Mouse (Mus musculus) heart, embryonic 15.5 days (tissue): ENCODE results near the gene Mpz. TPM values are rescaled to one million over a fixed set of nuclear protein-coding genes. Genes with fewer than 3 reads are reported as not detected.
"Not testable (repeated sequence)": the region's sequence is repeated elsewhere in the genome, so short reads cannot be mapped to it uniquely, and the experiment has no call there.

Source experiments
- ATAC-seq: fragments of 200-750 bp; cut with Nextera tagmentation; replicated peaks from 2 replicates; pipeline ENCODE4 v1.8.0; 2017; ENCODE audit warnings: low read depth, moderate TSS enrichment; ENCODE audit not compliant: insufficient number of reproducible peaks, insufficient read depth, low FRiP score
- H3K27ac ChIP-seq: fragments of 300-500 bp; sonication (generic); 2 replicates; pipeline ENCODE4 v1.5.1; 2015; ENCODE audit warnings: mild to moderate bottlenecking, inconsistent platforms
- H3K27me3 ChIP-seq: fragments of 300-500 bp; sonication (generic); 2 replicates; pipeline ENCODE4 v1.6.1; 2015; ENCODE audit warnings: inconsistent platforms
- H3K36me3 ChIP-seq: fragments of 300-500 bp; sonication (generic); 2 replicates; pipeline ENCODE4 v1.6.1; 2015; ENCODE audit warnings: mild to moderate bottlenecking, inconsistent platforms
- H3K4me1 ChIP-seq: fragments of 300-500 bp; sonication (generic); replicated peaks from 2 replicates; pipeline ENCODE4 v1.6.1; 2015; ENCODE audit warnings: inconsistent platforms
- H3K4me2 ChIP-seq: fragments of 300-500 bp; sonication (generic); 2 replicates; pipeline ENCODE4 v1.6.1; 2015; ENCODE audit warnings: inconsistent platforms, mild to moderate bottlenecking, moderate library complexity
- H3K4me3 ChIP-seq: fragments of 300-500 bp; sonication (generic); 2 replicates; pipeline ENCODE4 v1.5.1; 2015; ENCODE audit warnings: mild to moderate bottlenecking, inconsistent platforms
- H3K9ac ChIP-seq: fragments of 300-500 bp; sonication (generic); 2 replicates; pipeline ENCODE4 v1.6.1; 2015; ENCODE audit warnings: mild to moderate bottlenecking, inconsistent platforms
- H3K9me3 ChIP-seq: fragments of 300-500 bp; sonication (generic); replicated peaks from 2 replicates; pipeline ENCODE4 v1.6.1; 2016; ENCODE audit warnings: inconsistent platforms
- WGBS: fragments of 180-500 bp; shearing (Covaris S2); methylation state at CpG from one replicate; pipeline ENCODE4 v1.1.7; 2015; ENCODE audit warnings: mixed read lengths; 5-methylcytosine and 5-hydroxymethylcytosine counted together
- polyA plus RNA-seq: library from polyadenylated mRNA; unstranded; fragments of >200 nt; fragmentation: Nextera tagmentation; extraction: Ambion mirVana; gene quantifications from 2 replicates; pipeline ENCODE4 v1.2.1, GENCODE M21; 2015

Mpz gene
- polyA plus RNA-seq, 1 experiment from 2014 or later, result 0.63 TPM

DNA sequence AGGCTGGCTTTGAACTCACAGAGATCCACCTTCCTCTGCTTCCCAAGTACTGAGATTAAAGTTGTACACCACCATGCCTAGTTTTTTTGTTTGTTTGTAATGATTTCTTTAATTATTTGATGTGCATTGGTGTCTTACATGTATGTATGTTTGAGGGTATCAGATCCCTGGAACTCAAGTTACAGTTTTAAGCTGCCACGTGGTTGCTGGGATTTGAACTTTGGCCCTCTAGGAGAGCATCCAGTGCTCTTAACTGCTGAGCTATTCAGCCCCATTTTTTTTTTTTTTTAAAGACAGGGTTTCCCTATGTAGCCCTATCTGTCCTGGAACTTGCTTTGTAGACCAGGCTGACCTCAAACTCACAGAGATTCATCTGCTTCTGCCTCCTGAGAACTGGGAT lies 19.5 kb upstream of the Mpz start:
- Histone ChIP-seq H3K4me2 (no peak overlapping the region), H3K9me3 (no peaks in the 10 kb centered on the region), H3K27me3 (no peaks in the 10 kb centered on the region), H3K27ac (no peak overlapping the region), H3K4me3 (no peak overlapping the region), H3K36me3 (peaks cover 78% of the 10 kb centered on the region), H3K4me1 (no peaks in the 10 kb centered on the region), H3K9ac (no peak overlapping the region)
- ATAC-seq, result no peak
- 83% methylated on average over 1 of the region's 1 CpGs for WGBS

GRCm38 (mm10) chr1:171135600-171135999 lies 14.9 kb upstream of the Mpz start:
- Histone ChIP-seq H3K4me2 (no peak overlapping the region), H3K9me3 (no peaks in the 10 kb centered on the region), H3K27ac (no peak overlapping the region), H3K36me3 (peaks cover 83% of the 10 kb centered on the region), H3K4me1 (no peaks in the 10 kb centered on the region), H3K4me3 (no peak overlapping the region), H3K9ac (no peak overlapping the region), H3K27me3 (no peaks in the 10 kb centered on the region)
- ATAC-seq, result no peak
- 96% methylated on average over 2 of the region's 2 CpGs for WGBS

GRCm38 (mm10) chr1:171137486-171138155 lies 12.9 kb upstream of the Mpz start:
- H3K4me3 ChIP-seq, H3K27ac ChIP-seq, H3K4me2 ChIP-seq, H3K9ac ChIP-seq, H3K4me1 ChIP-seq, ATAC-seq, H3K9me3 ChIP-seq, H3K27me3 ChIP-seq: not testable (repeated sequence)
- WGBS, result 93% methylated on average over 8 of the region's 8 CpGs
- peaks cover 89% of the 10 kb centered on the region for H3K36me3 ChIP-seq

GRCm38 (mm10) chr1:171142981-171143380 lies 7.5 kb upstream of the Mpz start:
- not testable (repeated sequence) for H3K4me3 ChIP-seq, H3K27ac ChIP-seq, H3K4me1 ChIP-seq, H3K4me2 ChIP-seq, H3K9me3 ChIP-seq, H3K27me3 ChIP-seq, ATAC-seq, H3K9ac ChIP-seq
- H3K36me3 ChIP-seq, result peaks cover 64% of the 10 kb centered on the region
- 78% methylated on average over 10 of the region's 11 CpGs for WGBS

- ATAC-seq, result no peak; the same call in 1 of the 2 replicates
- Histone ChIP-seq H3K27me3 (0 out of 2 replicates have a peak, but pooled peaks cover 5% of the 10 kb centered on the region), H3K4me1 (peaks cover 25% of the 10 kb centered on the region), H3K36me3 (0 out of 2 replicates have a peak, but pooled peaks cover 2% of the 10 kb centered on the region), H3K9me3 (no peaks in the 10 kb centered on the region), H3K4me3 (peak overlapping the region; percentile 85), H3K4me2 (peak overlapping the region; percentile 70), H3K27ac (peak overlapping the region; percentile 91), H3K9ac (peak overlapping the region; percentile 56)
- WGBS, result 3% methylated on average over 18 of the region's 18 CpGs
Measured at GRCm38 (mm10) chr1:171150838-171151391, 404 bp downstream of the Mpz start.

DNA sequence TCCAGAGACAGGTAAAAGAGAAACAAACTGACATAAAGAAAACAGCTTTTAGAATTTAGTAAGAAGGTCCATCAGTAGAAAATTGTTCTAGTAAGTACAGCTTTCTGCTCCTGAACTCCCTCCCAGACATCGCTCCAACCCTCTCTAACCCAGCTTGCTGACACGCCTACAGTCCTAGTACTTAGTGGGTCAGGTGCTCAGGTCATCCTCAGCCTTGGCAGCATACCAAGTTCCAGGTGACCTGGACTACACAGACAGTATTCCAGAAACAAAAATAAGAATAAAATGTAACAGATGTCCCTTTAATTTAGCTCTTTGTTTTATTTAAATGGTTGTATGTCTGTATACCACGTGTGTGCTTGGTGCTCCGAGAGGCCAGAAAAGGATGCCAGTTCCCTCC lies 1.5 kb downstream of the Mpz start:
- no peaks in the 10 kb centered on the region for H3K9me3 ChIP-seq
- no peak overlapping the region for H3K27ac ChIP-seq
- no peak overlapping the region for H3K4me2 ChIP-seq
- H3K36me3 ChIP-seq, result no peaks in the 10 kb centered on the region
- 87% methylated on average over 4 of the region's 4 CpGs for WGBS
- no peak for ATAC-seq
- H3K27me3 ChIP-seq, result 0 out of 2 replicates have a peak, but pooled peaks cover 12% of the 10 kb centered on the region
- H3K4me1 ChIP-seq, result peaks cover 25% of the 10 kb centered on the region
- H3K9ac ChIP-seq, result no peak overlapping the region
- no peak overlapping the region for H3K4me3 ChIP-seq

- no peak overlapping the region for H3K27ac ChIP-seq
- no peaks in the 10 kb centered on the region for H3K36me3 ChIP-seq
- WGBS, result 60% methylated on average over 3 of the region's 3 CpGs
- peaks cover 11% of the 10 kb centered on the region for H3K4me1 ChIP-seq
- peaks cover 31% of the 10 kb centered on the region for H3K27me3 ChIP-seq
- no peak for ATAC-seq
- H3K9me3 ChIP-seq, result no peaks in the 10 kb centered on the region
- no peak overlapping the region for H3K4me3 ChIP-seq
- H3K9ac ChIP-seq, result no peak overlapping the region
- H3K4me2 ChIP-seq, result no peak overlapping the region
Measured at GRCm38 (mm10) chr1:171156644-171157043, 6.1 kb downstream of the Mpz start.

DNA sequence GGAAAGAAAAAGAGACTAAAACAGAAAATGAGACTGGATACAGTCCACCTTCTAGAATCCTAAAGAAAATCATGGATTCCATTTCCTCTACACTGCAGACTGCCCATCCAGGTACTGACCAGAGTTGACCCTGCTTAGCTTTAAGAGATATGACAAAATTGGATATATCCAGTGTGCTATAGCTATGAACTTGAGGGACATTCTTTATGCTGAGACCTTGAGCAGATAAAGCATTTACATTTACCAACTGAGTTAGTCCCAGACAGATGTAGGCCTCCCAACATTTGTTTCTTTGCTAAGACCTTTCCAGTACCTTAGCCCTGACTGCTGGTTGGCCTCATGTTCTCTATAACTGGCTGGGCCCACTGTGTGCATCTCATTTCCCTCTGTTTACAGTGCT lies 7.5 kb downstream of the Mpz start:
- Histone ChIP-seq H3K27ac (no peak overlapping the region), H3K4me3 (no peak overlapping the region), H3K9ac (no peak overlapping the region), H3K9me3 (no peaks in the 10 kb centered on the region), H3K4me1 (peaks cover 11% of the 10 kb centered on the region), H3K4me2 (no peak overlapping the region), H3K36me3 (no peaks in the 10 kb centered on the region), H3K27me3 (peaks cover 31% of the 10 kb centered on the region)
- ATAC-seq, result no peak

- Histone ChIP-seq H3K36me3 (no peaks in the 10 kb centered on the region), H3K9ac (peak overlapping the region; percentile 31; the same call in 1 of the 2 replicates), H3K27ac (no peak overlapping the region), H3K4me3 (peak overlapping the region; percentile 27), H3K4me1 (peaks cover 11% of the 10 kb centered on the region), H3K27me3 (peaks cover 31% of the 10 kb centered on the region), H3K9me3 (no peaks in the 10 kb centered on the region), H3K4me2 (peak overlapping the region; percentile 60)
- 0 out of 2 replicates have a peak, but pooled peaks have one; percentile 21 for ATAC-seq
- 5% methylated on average over 15 of the region's 15 CpGs for WGBS
Measured at GRCm38 (mm10) chr1:171159485-171159975, 9.0 kb downstream of the Mpz start.

DNA sequence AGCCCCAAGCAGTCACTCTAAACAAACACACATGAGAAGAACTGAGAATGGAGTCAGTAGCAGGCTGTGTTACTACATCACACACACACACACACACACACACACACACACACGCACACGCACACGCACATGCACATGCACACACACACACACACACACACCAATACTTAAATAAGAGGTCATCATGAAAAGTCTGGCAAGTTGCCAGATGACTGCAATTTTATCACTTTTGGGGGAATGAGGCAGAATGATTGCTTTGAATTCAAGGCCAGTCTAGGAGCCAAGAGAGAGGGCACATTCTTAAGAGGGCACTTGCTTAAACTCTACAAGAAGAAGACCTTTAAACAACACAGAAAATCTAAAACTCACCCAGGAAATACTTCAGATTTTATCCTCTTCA lies 12.0 kb downstream of the Mpz start:
- Histone ChIP-seq H3K9me3 (no peaks in the 10 kb centered on the region), H3K9ac (no peak overlapping the region), H3K27ac (no peak overlapping the region), H3K4me2 (no peak overlapping the region), H3K36me3 (no peaks in the 10 kb centered on the region), H3K4me3 (no peak overlapping the region), H3K27me3 (peaks cover 19% of the 10 kb centered on the region), H3K4me1 (peaks cover 11% of the 10 kb centered on the region)
- 83% methylated on average over 3 of the region's 3 CpGs for WGBS
- ATAC-seq, result no peak

DNA sequence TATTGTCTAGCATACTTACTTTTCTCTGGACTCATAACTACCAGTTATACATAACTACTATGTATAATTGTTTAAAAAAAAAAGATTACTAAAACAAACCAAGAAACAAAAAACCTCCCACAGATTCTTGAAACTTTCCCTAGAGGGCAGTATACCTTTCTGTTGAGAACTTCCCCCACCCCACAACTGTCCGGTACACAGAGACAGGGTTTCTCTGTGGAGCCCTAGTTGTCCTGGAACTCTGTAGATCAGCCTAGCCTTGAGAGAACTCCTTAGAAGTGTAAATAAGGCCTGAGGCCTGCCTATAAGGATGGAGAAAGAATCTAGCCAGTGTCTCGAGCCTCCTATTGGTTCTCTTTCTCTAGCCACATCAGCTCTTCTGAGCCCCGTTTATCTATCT lies 13.7 kb downstream of the Mpz start:
- H3K9me3 ChIP-seq, result no peaks in the 10 kb centered on the region
- H3K4me1 ChIP-seq, result peaks cover 10% of the 10 kb centered on the region
- ATAC-seq, result peak; percentile 47; the same call in 1 of the 2 replicates
- no peak overlapping the region for H3K27ac ChIP-seq
- peaks cover 9% of the 10 kb centered on the region for H3K27me3 ChIP-seq
- no peak overlapping the region for H3K4me2 ChIP-seq
- no peaks in the 10 kb centered on the region for H3K36me3 ChIP-seq
- 28% methylated on average over 3 of the region's 3 CpGs for WGBS
- H3K9ac ChIP-seq, result no peak overlapping the region
- H3K4me3 ChIP-seq, result no peak overlapping the region
